Mouse (Mus musculus) CD4-positive helper T cell, adult 2 months (primary cell): Measurements from ENCODE around the gene Atxn7l1.

Experiments used
- DNase-seq: peaks from one replicate; pipeline ENCODE4 v3.0.0-alpha.2; 2012; ENCODE audit warnings: low read depth, missing footprints, low spot score

The Atxn7l1 gene

GRCm38 (mm10) chr12:33271865-33272264, 124.4 kb downstream of the Atxn7l1 start:
- DNase-seq, result no peak

GRCm38 (mm10) chr12:33272441-33272840, 124.9 kb downstream of the Atxn7l1 start:
- no peak for DNase-seq

- no peak for DNase-seq
Measured at GRCm38 (mm10) chr12:33273147-33273546, 125.7 kb downstream of the Atxn7l1 start.

GRCm38 (mm10) chr12:33273668-33274067, 126.2 kb downstream of the Atxn7l1 start:
- no peak for DNase-seq

- DNase-seq, result no peak
Measured at GRCm38 (mm10) chr12:33276028-33276427, 128.5 kb downstream of the Atxn7l1 start.

- DNase-seq, result no peak
Measured at GRCm38 (mm10) chr12:33277427-33277826, 129.9 kb downstream of the Atxn7l1 start.

GRCm38 (mm10) chr12:33279159-33279558, 131.7 kb downstream of the Atxn7l1 start:
- DNase-seq, result no peak

GRCm38 (mm10) chr12:33280805-33281204, 133.3 kb downstream of the Atxn7l1 start:
- DNase-seq, result peak; percentile 66

GRCm38 (mm10) chr12:33284344-33284936, 136.9 kb downstream of the Atxn7l1 start:
- DNase-seq, result peak; percentile 65

GRCm38 (mm10) chr12:33285354-33285753, 137.9 kb downstream of the Atxn7l1 start:
- no peak for DNase-seq

- no peak for DNase-seq
Measured at GRCm38 (mm10) chr12:33285933-33286649, 138.6 kb downstream of the Atxn7l1 start.

- no peak for DNase-seq
Measured at GRCm38 (mm10) chr12:33287686-33288085, 140.2 kb downstream of the Atxn7l1 start.

- no peak for DNase-seq
Measured at GRCm38 (mm10) chr12:33288746-33289145, 141.3 kb downstream of the Atxn7l1 start.

GRCm38 (mm10) chr12:33302070-33302469, 154.6 kb downstream of the Atxn7l1 start:
- peak; percentile 87 for DNase-seq

- DNase-seq, result peak; percentile 87
Measured at GRCm38 (mm10) chr12:33302523-33303383, 155.3 kb downstream of the Atxn7l1 start.

- DNase-seq, result no peak
Measured at GRCm38 (mm10) chr12:33303384-33303770, 155.9 kb downstream of the Atxn7l1 start.

- no peak for DNase-seq
Measured at GRCm38 (mm10) chr12:33305106-33305505, 157.6 kb downstream of the Atxn7l1 start.

- DNase-seq, result no peak
Measured at GRCm38 (mm10) chr12:33306476-33306875, 159.0 kb downstream of the Atxn7l1 start.

GRCm38 (mm10) chr12:33308668-33309067, 161.2 kb downstream of the Atxn7l1 start:
- no peak for DNase-seq

- peak; percentile 76 for DNase-seq
Measured at GRCm38 (mm10) chr12:33313828-33314671, 166.6 kb downstream of the Atxn7l1 start.

GRCm38 (mm10) chr12:33314924-33315643, 167.6 kb downstream of the Atxn7l1 start:
- DNase-seq, result peak; percentile 87
